Mouse (Mus musculus) C2C12 (cell line): Measurements from ENCODE around the gene Tmem135.

Source experiments
- CEBPB ChIP-seq: IDR thresholded peaks from one replicate; pipeline ENCODE4 v1.6.1; 2011; ENCODE audit warnings: low read depth, mild to moderate bottlenecking, control low read depth, moderate library complexity
- CTCF ChIP-seq: IDR thresholded peaks from one replicate; pipeline ENCODE4 v1.5.1; 2011; ENCODE audit not compliant: control insufficient read depth, insufficient read depth, insufficient read length
- FOSL1 ChIP-seq: IDR thresholded peaks from one replicate; pipeline ENCODE4 v1.8.0; 2011; ENCODE audit warnings: mild to moderate bottlenecking, low read length; ENCODE audit not compliant: poor library complexity, insufficient read depth, severe bottlenecking
- MAX ChIP-seq: IDR thresholded peaks from one replicate; pipeline ENCODE4 v1.6.1; 2011; ENCODE audit warnings: mild to moderate bottlenecking, control low read depth
- MYOD1 ChIP-seq: IDR thresholded peaks from one replicate; pipeline ENCODE4 v1.6.1; 2011; ENCODE audit warnings: low read depth; ENCODE audit not compliant: control insufficient read depth, insufficient read length
- MYOG ChIP-seq: IDR thresholded peaks from one replicate; pipeline ENCODE4 v1.6.1; 2011; ENCODE audit not compliant: control insufficient read depth, insufficient read length; ENCODE audit errors: extremely low read depth

DNA sequence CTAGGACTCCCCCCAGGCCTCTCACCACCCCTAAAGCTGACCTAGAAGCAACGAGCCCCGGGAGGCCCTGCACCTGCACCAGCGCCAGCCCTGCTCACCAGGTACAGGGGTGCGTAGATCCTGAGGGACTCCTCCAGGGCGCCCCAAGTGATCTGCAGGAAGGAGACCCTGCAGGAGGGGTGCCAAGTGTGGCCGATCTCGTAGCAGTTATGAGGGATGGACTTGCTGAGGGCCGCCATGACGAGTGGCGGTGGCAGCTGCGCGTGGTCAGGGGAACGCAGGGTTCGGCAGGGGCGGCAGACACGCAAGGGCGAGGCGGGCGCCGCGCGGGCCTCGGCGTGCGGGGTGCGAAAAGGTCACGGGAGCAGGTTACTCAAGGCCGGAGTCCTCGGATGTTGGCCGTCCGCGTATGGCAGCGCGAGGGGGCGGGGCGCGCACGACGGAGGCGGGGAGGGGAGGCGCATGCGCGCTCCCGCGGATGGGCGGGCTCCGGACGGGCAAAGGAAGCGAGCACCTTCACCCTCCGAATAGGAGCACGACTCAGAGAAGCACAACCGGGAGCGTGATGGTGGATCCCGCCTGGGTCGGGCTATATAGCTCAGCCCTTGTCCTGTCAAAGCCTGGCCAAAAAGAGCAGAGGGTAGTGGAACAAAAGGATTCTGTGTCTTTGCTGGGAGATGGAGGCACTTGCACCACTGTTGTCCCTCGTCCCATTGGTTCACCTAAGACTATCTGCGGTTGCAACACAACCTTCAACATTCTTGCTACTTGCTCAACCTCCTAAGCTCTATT lies 65.5 kb downstream of the Tmem135 start:
- TF ChIP-seq CTCF: no peak
- no peak for TF ChIP-seq CEBPB
- TF ChIP-seq MYOD1: no peak
- peak; percentile 14 for TF ChIP-seq MAX
- no peak for TF ChIP-seq MYOG
- no peak for TF ChIP-seq FOSL1
